Mouse (Mus musculus): Measurements from ENCODE around the gene Pi4k2a.
A peak's percentile ranks its signal among the peaks of the same experiment; 100 is the strongest.

Gene Pi4k2a

GRCm38 (mm10) chr19:42089748-42090595 lies at the start of gene Pi4k2a:
Pi4k2a (plus strand) TSS chr19:42090470.
- peak; percentile 99 for DNase-seq

GRCm38 (mm10) chr19:42043988-42044387 lies 46.3 kb upstream of the Pi4k2a start:
- DNase-seq = no peak

GRCm38 (mm10) chr19:42045269-42046102 lies 44.8 kb upstream of the Pi4k2a start, which contains the start of gene Hoga1:
Hoga1 (plus strand) TSS chr19:42045610.
- peak; percentile 92 for DNase-seq

- no peak for DNase-seq
These were observed 40.0 kb upstream of the Pi4k2a start for GRCm38 (mm10) chr19:42050251-42050650.

- no peak for DNase-seq
These were observed 38.9 kb upstream of the Pi4k2a start for GRCm38 (mm10) chr19:42051351-42051750.

- DNase-seq = no peak
These were observed 38.3 kb upstream of the Pi4k2a start, which contains the start of gene 4933411K16Rik for GRCm38 (mm10) chr19:42051948-42052347. 4933411K16Rik (plus strand) TSS chr19:42052248.

GRCm38 (mm10) chr19:42054255-42054654 lies 36.0 kb upstream of the Pi4k2a start:
- DNase-seq = peak; percentile 87

- DNase-seq = peak; percentile 82
These were observed 34.4 kb upstream of the Pi4k2a start for GRCm38 (mm10) chr19:42055881-42056280.

GRCm38 (mm10) chr19:42056719-42057409 lies 33.4 kb upstream of the Pi4k2a start:
- DNase-seq = no peak

GRCm38 (mm10) chr19:42058426-42058825 lies 31.8 kb upstream of the Pi4k2a start:
- DNase-seq = no peak

GRCm38 (mm10) chr19:42061443-42061842 lies 28.8 kb upstream of the Pi4k2a start:
- DNase-seq = no peak

- DNase-seq = no peak
These were observed 21.6 kb upstream of the Pi4k2a start for GRCm38 (mm10) chr19:42068441-42069240.

- peak; percentile 62 for DNase-seq
These were observed 21.1 kb upstream of the Pi4k2a start for GRCm38 (mm10) chr19:42069241-42069525.

- peak; percentile 27 for DNase-seq
These were observed 19.0 kb upstream of the Pi4k2a start for GRCm38 (mm10) chr19:42071221-42071620.

- DNase-seq = peak; percentile 52
These were observed 18.2 kb upstream of the Pi4k2a start for GRCm38 (mm10) chr19:42071886-42072608.

GRCm38 (mm10) chr19:42072802-42073201 lies 17.5 kb upstream of the Pi4k2a start:
- DNase-seq = peak; percentile 66

GRCm38 (mm10) chr19:42075051-42075450 lies 15.2 kb upstream of the Pi4k2a start:
- DNase-seq = no peak

GRCm38 (mm10) chr19:42075992-42076391 lies 14.3 kb upstream of the Pi4k2a start:
- DNase-seq = no peak

GRCm38 (mm10) chr19:42078566-42078965 lies 11.7 kb upstream of the Pi4k2a start:
- DNase-seq = no peak

- no peak for DNase-seq
These were observed 11.3 kb upstream of the Pi4k2a start for GRCm38 (mm10) chr19:42079006-42079405.

GRCm38 (mm10) chr19:42079950-42080349 lies 10.3 kb upstream of the Pi4k2a start:
- no peak for DNase-seq

- DNase-seq = no peak
These were observed 9.8 kb upstream of the Pi4k2a start for GRCm38 (mm10) chr19:42080469-42080868.

Measured in kidney, postnatal 10 days (tissue).